Mouse (Mus musculus) stomach, postnatal 0 days (tissue): ENCODE data around the gene Ncbp2.

Experiments
- CTCF ChIP-seq: IDR thresholded peaks from 2 replicates; pipeline ENCODE4 v1.5.1; 2016; ENCODE audit warnings: antibody characterized with exemption, low read depth, mild to moderate bottlenecking, moderate library complexity
- EP300 ChIP-seq: optimal IDR thresholded peaks from 2 replicates; pipeline ENCODE3; 2016; ENCODE audit warnings: antibody characterized with exemption

- TF ChIP-seq CTCF: no peak
- TF ChIP-seq EP300: no peak
Observed at GRCm38 (mm10) chr16:31947901-31948316, 404 bp upstream of the Ncbp2 start.
